Mouse (Mus musculus) hindlimb bud, embryonic 11.5 days (tissue): ENCODE measurements around the gene Pelp1.
A peak's percentile ranks its signal among the peaks of the same experiment; 100 is the strongest.
"Not testable (repeated sequence)": the region's sequence is repeated elsewhere in the genome, so short reads cannot be mapped to it uniquely, and the experiment has no call there.

Experiments
- DNase-seq: peaks from one replicate; pipeline ENCODE4 v3.0.0-alpha.2; 2012; ENCODE audit warnings: low read depth, low spot score; ENCODE audit errors: extremely low spot score

Gene Pelp1

DNA sequence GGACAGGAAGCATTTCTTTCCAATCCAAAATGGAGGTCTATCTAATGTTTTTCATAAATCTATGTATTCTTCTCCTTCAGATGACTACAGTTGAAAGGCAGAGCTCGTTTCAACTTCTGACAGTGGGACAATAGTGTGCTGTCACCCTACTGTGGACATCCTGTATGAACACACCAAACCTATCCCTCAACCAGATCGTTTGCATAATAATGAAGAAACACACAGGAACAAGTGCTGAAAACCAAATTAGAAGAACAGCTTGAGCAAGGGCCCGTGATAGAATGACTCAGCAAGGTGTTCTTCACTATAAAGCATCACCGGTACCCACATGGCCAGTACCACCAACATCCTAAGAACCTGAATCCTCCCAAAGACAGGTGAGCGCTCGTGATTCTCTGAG, 16.8 kb upstream of the Pelp1 start:
- DNase-seq = not testable (repeated sequence)

DNA sequence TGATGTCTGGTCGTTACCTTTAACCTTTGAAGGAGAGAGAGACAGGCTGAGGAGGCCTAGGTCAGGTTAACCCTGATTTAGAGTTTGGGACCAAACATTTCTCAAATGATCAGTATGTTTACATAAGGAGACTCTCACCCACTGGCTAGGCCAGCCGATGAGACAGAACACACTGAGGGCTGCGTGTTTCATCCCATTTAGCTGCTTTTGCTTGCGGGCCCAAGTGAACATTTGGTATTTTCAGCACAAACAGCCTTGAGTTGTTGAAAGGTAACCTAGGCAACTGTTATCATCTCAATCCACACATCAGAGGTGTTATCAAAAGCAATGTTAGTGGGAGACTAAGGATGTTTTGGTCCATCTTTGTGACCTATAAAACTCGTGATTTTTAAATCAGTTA, 9.7 kb upstream of the Pelp1 start:
- DNase-seq = no peak

DNA sequence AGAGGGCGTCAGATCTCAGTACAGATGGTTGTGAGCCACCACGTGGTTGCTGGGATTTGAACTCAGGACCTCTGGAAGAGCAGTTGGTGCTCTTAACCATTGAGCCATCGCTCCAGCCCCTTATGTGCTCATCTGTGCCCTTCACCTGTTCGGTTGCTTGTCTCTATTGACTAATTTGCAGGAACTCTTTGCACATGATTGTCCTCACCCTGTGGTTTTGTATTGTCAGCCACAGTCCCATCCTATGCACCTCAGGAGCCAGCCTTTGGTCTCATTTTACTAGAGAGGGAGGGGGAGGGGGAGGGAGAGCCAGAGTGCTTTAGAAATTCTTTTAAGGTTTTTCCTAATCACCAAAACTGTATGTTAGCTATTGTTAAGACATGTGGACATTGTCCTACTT, 8.4 kb upstream of the Pelp1 start:
- DNase-seq = no peak

DNA sequence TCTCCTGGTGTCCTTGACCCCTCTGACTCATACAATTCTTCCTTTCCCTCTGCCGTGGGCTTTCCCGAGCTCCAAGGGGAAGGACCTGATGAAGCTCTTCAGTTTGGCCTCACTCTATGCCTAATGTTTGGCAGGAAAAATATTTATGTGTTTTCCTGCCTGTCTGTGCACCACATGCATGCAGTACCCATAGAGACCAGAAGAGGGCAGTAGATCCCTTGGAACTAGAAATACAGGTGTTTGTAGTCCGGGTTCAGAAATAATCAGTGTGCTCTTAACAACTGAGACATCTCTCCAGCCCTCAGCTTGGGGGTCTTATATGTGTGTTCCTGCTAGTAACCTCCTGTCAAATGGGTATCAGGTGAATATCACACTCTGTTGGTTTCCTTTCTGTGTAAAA, 4.1 kb upstream of the Pelp1 start:
- peak; percentile 81 for DNase-seq

DNA sequence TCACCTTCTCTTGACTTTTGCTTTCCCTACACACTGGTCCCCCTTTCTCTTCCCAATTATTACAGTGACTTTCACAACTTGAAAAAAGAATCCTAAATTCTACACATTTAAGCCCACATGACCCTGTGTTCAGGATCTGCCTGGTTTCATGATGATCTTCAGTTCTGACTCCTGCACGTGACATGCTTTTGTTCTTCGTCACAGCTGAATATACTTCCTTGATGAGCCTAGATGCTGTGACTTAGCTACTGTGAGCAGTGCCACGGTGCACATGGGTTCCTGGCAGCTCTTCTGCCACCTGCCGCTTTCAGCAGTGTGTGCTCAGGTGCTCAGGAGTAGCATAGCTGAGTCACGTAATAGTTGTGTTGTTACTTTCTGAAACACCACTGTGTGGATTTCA, 2.8 kb upstream of the Pelp1 start:
- DNase-seq = no peak

DNA sequence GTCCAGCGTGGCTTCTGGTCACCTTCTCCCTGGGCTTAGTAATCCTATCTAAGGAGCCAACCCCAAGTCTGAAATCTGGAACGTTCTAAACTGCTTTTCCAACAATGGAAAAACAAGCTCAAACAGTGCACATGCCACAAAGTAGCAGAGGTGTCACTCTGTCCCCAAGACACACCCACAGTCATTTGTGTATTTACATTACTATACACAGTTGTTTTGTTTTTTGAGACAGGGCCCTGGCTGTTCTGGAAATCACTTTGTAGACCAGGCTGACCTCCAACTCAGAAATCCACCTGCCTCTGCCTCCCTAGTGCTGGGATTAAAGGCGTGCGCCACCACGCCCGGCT, 439 bp upstream of the Pelp1 start:
- DNase-seq = no peak

DNA sequence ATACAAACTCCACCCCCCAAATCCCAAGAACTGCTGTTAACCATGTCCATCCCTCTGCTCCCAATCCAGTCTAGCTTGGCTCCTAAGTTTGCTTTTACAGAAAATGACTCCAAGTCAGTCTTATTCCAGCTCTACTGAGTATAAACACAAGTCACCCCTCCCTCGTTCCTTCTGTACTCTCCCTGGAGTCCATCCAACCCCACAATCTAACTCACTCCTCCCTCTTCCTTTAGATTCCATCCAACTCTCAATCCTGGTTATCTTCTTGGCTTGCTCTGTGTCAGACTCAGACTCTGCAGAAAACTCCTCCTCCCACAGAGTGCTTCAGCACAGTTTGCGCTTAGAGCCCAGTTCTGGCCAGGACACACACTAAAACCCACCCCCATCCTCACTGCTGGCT, 6.2 kb downstream of the Pelp1 start:
- DNase-seq = no peak

DNA sequence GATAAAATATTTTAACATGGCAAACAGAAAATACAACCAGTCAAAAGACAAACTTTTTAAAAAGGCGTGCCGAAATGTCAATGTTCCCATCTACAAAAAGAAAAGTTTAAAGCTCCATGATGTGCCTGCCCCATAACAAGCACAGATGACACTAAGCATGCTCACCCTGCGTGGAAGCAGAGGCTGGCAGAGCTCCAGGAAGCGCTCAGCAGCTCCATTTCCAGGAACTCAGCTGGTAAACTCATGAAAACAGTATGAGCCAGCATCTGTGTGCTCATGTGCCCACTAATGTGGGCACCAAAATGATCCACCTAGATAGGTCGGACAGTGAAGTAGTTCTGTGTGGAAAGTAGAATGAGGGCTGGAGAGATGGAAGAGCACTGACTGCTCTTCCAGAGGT, 20.4 kb downstream of the Pelp1 start:
- DNase-seq = no peak

DNA sequence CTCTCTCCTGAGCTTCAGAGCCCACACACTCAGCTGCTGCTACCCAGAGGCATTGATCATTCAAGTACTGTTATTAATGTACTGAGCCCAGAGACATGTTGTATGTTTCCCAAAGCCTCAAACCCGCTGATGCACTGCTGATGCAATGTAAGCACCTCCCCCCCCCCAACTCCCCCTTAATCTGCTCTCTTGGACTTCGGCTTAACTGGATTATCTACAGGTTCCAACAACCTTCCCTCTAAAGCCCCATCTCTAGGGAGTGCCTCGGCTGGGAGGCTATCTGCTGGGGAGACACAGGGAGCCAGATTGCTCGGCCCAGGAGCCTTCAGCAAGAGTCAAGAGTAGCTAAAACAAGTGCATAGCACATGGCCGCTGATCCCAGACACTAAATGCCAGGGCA, 22.4 kb downstream of the Pelp1 start:
- DNase-seq = no peak

DNA sequence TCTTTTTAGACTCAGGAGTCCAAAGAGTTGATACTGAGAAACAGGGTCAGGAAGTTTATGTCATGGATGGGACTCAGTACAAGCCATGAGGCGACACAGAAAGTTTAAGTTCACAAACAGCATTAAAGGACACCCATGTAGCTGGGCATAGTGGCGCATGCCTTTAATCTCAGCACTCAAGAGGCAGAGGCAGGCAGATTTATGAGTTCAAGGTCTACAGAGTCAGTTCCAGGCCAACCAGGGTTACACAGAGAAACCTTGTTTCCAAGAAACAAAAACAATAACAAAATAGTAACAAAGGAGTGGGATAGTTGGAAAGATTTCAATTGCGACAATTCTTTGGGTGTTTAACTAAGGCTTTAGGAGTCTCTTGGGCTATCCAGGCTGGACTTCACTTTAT, 25.7 kb downstream of the Pelp1 start:
- no peak for DNase-seq

DNA sequence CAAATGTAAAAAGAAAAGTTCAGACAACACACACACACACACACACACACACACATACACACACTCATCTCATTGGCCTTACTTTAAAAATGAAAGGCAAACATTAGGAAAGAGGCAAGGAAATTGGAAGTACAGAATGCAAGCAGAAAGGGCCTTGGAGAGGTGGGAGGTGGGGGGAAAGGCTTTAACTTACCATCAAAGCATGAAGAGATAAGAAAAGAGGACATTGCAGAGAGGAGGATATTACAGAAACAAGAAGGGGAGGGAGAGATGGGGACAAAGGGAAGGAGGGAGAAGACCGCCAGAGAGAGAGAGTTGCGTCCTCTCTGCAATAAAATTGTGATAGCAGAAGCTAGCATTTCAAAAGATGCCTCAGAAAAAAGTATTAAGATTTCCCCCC, 28.5 kb downstream of the Pelp1 start:
- no peak for DNase-seq

DNA sequence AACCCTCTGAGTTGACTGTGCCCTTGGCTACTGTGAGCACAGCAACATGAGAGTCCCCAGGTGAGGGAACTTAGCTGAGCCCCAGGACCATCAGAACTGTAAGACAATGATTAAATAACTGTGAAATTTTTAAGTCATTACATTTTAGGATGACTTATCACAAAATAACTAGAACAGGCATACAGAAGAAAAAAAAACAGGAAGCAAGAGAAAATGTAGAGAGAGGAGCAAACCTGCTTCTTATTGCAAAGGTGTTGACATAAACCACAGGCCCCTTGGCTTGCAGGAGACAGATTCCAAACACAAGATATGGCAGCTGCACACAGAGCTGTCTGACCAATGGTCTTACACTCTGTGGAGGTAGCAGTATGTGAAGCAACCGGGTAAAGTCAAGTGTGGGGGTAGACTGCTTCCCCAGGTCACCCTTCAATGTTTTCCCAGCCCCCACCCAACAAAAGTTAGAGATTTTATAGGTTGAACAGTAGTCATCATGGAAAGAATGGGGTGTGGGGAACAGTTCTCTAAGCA, 29.3 kb downstream of the Pelp1 start:
- no peak for DNase-seq

DNA sequence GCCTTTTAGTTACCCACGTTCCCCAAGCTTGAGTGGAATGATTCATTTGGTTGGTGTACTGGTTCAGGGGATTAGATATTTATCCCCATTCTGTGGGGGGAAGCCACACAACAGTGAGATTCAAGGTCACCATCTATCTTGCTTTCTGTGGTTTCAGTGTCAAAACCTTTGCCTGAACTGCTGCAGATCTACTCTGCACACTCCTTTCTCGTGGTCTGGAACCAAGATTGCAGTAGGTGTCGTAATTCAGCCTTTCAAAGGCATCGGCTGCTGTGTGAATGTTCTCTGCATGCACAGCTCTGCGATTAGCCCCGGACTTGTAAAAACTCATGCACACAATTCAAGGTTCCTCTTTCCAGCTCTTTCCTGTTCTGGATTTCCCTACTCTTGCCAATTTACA, 33.8 kb downstream of the Pelp1 start:
- no peak for DNase-seq

DNA sequence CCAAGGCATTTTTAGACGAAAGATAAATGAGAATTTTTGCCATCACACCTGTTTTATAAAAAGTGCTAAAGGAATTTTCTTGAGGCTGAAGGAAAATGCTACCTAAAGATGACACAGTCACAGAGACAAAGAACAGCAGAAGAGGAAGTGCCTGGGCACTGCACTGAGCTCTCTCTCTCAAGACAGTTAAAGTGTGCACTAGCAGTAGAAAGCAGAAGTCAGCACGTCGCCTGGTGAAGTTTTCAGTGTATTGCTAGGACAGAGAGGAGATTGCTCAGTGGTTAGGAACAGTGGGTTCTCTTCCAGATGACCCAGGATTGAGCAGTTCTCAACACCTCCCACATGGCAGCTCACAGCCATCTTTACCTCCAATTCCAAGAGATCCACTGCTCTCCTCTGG, 35.5 kb downstream of the Pelp1 start:
- no peak for DNase-seq

DNA sequence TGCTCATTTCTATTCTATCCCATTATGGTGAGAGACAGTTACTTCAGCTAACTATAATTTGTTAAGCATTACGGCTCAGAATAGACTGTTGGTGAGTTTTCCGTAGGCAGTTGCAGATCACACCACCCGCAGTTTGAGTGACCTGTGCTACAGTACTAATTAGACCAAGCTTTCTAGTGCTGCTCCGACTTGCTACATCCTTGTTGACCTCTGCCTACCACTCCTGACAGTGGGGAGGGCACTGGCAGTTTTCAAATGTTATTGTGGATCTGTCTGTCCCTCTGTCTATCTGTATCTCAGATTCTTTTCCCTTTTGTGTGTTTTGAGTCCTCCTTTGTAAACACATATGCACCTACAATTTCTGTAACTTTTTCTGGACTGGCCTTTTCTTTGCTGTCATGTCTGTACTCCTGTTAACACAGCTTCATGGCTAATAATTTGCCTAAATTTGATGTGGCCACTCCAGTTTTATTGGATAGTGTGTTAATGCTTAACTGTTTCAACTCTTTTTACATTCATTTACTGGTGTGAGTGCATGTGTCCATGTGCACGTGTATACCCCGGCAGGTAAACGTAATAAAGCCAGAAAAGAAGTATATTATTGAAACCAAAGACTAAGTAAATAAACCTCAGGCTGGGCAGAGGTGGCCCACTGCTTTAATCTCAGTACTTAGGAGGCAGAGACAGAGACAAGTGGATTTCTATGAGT, 36.8 kb downstream of the Pelp1 start:
- DNase-seq = no peak

DNA sequence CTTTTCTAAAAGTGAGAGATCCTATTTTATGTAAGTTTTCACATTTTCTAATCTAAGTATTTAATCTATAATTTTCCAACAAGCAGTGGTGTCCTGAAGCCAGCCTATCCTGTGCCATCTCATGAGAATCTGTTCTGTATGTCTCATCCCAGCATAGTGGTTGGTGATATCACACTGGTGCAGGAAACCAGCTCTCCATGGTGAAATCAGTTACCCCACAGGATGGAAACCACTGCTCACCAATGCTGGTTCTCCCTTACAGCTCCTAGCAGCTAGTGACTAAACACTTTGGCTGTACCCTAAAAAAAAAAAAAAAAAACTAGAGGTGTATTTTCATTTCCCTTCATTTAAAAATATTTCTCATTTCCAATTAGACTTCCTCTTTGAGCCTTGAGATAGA, 37.4 kb downstream of the Pelp1 start:
- no peak for DNase-seq

DNA sequence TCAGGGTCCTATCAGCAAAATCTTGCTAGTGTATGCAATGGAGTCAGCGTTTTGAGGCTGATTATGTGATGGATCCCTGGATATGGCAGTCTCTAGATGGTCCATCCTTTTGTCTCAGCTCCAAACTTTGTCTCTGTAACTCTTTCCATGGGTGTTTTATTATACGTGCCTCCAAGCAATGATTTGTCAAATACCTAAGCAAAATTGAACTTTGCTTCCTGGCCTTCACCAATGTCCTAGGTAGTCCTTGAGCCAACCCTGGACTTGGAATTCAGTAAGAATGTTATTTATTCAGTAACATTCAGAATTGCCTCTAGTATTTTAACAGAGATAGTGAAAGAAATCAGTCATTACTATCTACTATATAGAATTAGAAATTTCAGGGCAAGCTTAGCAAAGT, 41.2 kb downstream of the Pelp1 start:
- not testable (repeated sequence) for DNase-seq

DNA sequence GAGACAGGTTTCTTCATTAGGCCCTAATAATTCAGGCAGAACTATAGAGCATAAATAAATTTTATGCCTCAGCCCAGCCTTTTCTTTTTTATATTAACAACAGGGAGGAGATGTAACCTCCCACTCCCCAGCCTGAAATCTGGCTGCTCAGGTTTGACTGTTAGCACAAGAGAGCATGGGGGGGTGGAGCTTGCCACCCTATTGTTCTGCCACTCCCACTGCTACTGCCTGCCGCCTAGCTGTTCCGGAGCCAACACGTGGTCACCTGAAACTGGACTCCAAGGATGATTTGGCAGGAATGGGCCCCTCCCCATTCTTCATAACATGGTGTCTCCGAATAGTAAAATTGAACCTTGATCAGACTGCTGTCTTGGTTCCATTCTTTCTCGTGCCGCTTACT, 42.1 kb downstream of the Pelp1 start:
- DNase-seq = not testable (repeated sequence)

DNA sequence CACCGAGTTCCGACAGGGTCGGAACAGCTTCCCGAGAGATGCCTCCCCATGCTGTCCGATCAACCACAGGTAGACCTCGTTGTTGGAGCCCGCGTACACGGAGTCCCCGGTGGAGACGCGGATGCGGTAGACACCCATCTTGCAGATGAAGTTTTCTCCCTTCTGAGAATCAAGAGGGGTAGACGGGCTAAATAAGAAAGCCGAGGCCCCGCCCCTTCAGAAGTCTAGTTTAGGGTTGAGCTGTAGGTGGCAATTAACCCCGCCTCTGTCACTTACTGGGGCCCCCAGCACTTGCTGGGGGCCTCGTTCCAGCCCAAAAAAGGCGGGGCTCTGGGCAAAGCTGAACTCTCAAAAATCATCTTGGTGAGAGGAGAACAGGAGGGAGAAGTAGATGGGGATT, 58.0 kb downstream of the Pelp1 start, which contains the start of gene Alox15:
Alox15 (minus strand) TSS at position 164 of the 400 bp plus-strand sequence.
- DNase-seq = no peak

DNA sequence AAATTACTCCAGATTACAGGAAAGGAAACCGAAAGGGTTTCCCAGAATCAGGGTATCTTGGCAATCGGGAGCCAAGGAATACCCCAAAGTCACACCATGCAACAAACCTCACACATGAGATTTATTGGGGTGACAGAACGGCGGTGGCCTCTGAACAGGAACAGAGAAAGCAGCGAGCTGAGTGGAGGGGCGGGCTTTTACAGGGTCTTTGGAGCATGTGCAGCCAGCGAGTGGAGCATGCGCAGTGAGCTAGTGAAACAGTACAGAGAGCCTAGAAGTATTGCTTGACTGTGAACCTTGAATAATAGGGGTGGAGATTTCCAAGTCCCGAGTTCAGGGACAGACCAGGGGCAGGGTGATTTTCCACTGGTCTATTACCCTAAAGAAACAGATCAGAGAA, 61.2 kb downstream of the Pelp1 start:
- no peak for DNase-seq

DNA sequence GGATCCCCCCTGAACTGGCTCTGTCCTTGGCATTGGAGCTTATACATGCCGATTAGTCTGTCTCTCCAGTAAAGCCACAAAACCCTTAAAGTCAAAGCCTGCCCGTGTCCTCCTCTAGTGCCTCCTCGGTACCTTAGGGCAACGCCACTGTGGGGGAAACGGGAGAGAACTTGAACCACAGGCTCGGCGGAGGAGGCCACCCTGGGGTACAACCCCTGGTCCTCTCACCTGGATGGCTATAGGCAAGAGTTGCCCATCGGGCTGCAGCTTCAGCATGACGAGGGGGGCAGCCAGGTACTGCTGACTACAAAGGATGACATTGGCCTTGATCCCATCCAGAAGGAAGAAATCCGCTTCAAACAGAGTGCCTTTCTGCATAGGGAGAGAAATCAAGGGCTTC, 62.0 kb downstream of the Pelp1 start:
- DNase-seq = no peak

DNA sequence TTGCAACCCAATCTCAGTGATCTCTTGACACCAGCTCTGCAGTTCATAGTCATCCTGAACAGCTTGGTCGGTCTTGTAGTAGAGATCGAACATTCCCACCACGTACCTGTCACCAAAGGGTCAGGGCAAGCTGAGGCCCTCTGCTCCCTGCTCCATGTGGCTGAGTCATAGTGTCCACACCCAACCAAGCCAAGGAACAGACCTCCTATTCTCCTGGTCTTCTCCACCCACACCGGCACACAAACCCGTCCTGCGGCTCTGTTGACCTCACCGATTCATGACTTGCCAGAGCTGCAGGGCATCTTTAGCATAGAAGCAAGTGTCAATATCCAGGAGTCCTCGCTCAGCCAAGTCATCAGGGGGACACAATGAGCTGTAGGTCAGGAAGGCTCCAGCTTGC, 64.3 kb downstream of the Pelp1 start:
- DNase-seq = no peak

DNA sequence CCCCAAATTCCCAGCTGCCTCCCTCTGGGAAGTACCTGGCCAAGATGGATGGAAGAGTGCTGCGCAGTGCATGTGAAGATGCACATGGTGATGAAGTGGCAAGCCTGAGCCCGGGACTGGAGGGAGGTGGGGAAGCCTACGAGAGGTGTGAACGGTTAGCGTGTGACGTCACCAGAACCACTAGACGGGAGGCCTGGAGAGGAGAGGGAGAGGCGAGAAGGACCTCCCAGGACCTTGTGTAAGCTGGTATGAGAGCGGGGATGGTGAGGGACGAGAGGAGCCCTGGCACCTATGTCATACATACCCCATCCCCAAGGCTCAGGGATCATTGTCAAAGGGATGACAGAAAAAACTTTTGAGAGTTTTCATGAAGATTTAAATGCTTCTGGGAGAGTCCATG, 64.8 kb downstream of the Pelp1 start:
- no peak for DNase-seq
